Mouse (Mus musculus): Measurements from ENCODE around the gene Cdan1.

Cdan1 gene

GRCm38 (mm10) chr2:120849449-120850423 is at the start of gene Cdan1:
Gene Cdan1 (minus strand): TSS chr2:120850128.
- DNase-seq (ENCODE audit: low spot score in 2 of 2) = peak; percentile 62 to 63

DNA sequence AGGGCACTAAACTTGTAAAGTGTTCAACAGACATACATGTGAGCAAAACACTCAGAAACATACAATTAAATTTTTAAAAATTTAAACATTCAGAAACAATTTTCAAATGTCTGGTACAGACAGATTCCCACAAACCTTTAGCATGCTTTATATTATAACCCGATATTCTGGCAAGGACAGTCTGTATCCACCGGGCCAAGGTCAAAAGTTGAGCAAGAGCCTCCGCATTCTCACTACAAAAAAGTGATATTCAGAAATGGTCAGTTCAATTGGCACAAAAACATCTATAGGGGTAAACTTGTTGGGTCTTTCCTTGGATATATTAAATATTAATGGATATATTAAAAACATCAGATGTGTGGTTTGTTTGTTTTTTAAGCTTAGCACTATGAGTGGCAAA is 46.4 kb upstream of the Cdan1 start:
- DNase-seq (ENCODE audit: low spot score in 2 of 2) = no peak

DNA sequence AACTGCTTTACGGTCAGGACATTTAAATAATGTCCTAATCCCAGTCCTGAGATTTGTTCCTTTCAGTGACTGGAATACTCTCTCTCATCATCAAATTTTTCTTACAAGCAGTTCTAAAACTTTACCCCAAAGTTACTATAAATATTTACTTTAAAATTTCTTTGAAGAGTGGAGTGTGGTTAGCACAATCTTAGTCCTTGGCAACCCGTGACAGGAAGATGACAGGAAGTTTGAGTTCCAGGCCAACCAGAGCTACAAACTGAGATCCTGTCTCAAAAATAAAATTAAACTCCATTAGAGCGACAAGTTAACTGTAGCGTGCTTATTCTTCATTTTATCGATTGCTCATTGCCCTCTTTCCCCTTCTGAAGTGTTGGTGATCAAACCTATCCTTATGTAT is 37.7 kb upstream of the Cdan1 start:
- no peak for DNase-seq (ENCODE audit: low spot score in 2 of 2)

- DNase-seq (ENCODE audit: low spot score in 2 of 2) = no peak
These were observed 23.3 kb upstream of the Cdan1 start for GRCm38 (mm10) chr2:120873192-120873591.

DNA sequence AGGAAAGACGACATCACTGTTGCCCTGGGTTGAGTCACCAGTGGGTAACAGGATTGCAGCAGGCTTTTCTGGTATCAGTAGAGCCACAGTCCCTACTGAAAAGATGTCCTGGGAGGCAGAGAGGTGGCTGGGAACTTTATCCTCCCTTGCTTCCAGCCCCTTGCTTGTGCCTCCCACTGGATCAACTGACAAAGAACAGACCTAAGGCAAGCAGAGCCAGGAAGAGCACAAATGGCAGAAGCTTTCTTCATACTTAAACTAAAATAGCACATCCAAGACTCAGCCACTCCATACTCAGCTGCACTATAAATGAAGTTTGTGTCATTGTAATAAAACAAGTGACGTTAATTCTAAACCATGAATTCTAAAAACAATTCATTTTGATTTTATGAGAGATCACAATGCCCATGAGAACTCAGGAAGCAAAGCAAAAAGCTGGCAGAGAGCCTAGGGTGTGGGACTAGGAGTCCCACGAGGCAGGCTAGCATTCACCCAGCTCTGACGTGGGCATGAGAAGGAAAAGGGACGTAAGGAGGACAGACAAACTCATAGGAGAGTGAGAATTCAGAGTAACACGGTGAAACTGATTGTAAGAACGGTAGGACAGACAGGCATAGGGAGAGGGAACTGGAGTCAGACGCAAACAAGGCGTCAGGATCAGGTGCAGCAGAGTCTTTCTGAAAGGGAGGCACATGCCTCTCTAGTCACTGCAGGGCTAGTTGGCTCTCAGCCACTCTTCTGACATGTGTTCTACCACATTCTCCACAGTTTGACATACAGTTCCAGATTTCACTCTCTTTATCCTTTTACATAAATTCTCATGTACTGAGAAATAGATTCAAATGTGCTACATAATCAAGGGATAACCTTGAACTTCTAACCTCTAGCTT is 21.8 kb upstream of the Cdan1 start:
- DNase-seq (ENCODE audit: low spot score in 2 of 2) = no peak

- no peak for DNase-seq (ENCODE audit: low spot score in 2 of 2)
These were observed 17.4 kb upstream of the Cdan1 start for GRCm38 (mm10) chr2:120867336-120867735.

- DNase-seq (ENCODE audit: low spot score in 2 of 2) = peak; percentile 44 to 53
These were observed 16.6 kb upstream of the Cdan1 start for GRCm38 (mm10) chr2:120866561-120866960.

DNA sequence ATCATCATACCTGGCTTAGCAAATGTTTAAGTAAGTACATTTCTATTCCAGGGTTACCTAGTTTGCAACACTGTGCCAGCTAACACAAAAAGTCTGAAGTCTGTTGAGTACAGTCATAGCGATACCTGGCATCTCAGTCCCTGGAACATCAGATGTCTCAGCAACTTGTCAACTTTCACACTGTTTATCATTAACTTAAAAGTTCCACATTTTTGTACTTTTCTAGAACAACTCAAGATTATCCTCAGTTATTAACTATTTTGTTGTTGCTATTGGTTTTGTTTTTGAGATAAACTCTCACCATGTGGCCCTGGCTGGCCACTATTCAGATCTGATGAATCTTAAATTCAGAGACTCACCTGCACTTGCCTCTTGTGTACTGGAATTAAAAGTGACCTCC is 13.5 kb upstream of the Cdan1 start:
- DNase-seq (ENCODE audit: low spot score in 2 of 2) = no peak

DNA sequence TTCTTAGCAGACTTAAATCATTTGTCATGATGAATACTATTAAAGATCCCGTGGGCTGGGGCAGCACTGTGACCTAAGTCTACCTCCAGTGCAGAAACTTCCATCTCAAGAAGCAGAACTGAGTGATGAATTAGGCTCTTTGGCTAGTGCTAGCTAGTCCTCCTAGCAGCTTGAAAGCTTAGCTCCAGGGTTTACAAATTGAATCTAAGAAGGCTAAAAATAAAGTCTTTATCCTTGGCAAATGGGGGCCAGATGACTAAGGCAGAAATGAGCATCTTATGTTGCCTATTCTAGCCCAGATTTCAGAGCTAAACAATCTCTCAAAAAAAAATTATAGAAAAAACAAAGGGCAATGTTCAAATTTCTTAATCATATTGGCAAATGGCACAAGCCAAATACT is 10.8 kb upstream of the Cdan1 start:
- DNase-seq (ENCODE audit: low spot score in 2 of 2) = no peak

GRCm38 (mm10) chr2:120858131-120858530 is 8.2 kb upstream of the Cdan1 start:
- DNase-seq (ENCODE audit: low spot score in 2 of 2) = no peak

DNA sequence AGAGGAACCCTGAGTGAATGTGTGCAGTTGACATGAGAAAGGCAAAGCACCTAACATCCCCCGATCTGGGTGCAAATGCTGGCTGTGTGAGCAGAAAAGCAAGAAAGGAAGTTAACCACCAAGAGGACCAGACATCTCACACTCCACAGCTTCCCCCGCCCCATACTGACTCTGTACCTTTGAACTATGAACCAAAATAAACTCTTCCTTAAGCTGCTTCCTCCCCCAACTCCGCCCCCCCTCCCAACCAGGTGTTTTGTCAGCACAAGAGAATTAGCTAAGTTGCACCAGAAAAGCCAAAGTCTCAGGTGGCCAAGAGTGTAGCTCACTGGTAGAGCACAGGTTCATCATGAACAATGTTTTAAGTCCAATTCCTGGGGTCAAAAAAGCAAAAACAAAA is 3.2 kb upstream of the Cdan1 start:
- DNase-seq (ENCODE audit: low spot score in 2 of 2) = no peak

DNA sequence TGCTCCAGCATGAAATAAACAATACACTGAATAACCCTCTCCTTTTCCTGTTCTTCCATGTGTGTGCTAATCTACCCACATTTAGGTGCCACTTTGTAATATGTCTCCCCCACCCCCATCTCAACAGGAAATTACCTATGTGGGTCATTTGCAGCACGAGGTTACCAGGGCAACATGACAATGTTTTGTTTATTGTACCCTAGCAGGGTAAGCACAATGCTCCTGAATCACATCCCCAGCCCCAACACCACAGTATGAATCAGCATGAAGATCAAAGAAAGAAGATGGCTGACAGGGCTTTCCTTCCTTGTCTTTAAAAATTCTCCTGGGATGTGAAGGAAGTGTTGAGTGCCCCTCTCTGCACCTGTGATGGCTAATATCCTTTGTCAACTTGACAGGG is 2.7 kb upstream of the Cdan1 start:
- no peak for DNase-seq (ENCODE audit: low spot score in 2 of 2)

GRCm38 (mm10) chr2:120850424-120851082 is 625 bp upstream of the Cdan1 start, which contains the start of gene Ttbk2:
Gene Ttbk2 (minus strand): TSS chr2:120850604.
- peak; percentile 98 to 99 for DNase-seq (ENCODE audit: low spot score in 2 of 2)

DNA sequence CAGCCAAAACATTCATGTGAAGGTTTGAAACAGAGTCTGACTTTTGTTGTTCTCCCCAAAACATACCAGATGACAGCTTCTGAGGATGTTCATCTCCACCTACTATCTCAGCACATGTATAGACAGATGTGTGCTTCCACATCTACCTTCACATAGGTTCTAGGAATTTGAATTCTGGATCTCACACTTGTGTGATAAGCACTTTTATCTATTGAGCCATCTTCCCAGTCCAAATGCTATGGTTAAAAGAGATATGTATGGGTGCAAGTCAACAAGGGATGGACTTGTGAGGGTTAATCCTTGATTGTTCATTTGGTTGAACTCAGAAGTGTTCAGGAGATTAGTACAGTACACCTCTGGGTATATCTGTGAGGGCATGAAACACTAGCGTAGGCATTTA is 4.6 kb downstream of the Cdan1 start:
- no peak for DNase-seq (ENCODE audit: low spot score in 2 of 2)

DNA sequence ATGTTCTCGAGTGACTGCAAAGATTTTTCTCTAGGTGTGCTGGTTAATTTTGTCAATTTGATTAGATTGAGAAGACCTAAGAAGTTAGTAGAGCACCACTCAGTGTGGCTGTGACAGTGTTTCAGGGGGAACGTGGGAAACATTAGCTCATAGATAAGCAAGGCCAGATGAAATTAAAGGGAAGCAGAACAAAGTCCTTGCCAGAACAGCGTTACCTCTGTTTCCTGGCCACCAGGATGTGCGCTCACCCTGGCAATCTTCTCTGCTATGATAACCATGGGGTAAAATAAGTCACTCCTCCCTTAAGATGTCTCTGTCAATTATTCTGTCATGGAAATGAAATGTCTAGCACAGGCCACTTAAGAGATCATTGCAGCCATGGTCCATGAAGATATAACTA is 5.9 kb downstream of the Cdan1 start:
- no peak for DNase-seq (ENCODE audit: low spot score in 2 of 2)

- no peak for DNase-seq (ENCODE audit: low spot score in 2 of 2)
These were observed 8.7 kb downstream of the Cdan1 start for GRCm38 (mm10) chr2:120841211-120841610.

DNA sequence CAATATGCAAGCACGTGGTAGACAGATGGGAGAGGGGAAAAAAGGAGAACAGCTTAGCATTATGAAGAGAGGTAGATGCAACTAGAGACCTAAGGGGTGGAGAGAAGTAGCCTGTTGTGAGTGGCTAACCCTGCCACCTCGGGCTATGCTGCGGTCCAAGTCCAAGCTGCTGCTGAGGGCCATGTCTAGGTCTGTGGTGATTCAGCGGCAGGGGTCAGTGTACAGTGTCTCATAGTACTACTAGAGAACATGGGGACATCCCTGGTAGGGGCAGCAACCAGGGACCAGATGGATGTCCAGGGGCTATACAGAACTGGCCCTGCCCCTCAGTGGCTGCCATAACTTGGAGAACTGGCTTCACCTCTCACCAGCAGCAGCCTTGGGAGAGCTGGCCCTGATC is 14.8 kb downstream of the Cdan1 start:
- DNase-seq (ENCODE audit: low spot score in 2 of 2) = no peak

- no peak for DNase-seq (ENCODE audit: low spot score in 2 of 2)
These were observed 22.8 kb downstream of the Cdan1 start for GRCm38 (mm10) chr2:120826936-120827638.

DNA sequence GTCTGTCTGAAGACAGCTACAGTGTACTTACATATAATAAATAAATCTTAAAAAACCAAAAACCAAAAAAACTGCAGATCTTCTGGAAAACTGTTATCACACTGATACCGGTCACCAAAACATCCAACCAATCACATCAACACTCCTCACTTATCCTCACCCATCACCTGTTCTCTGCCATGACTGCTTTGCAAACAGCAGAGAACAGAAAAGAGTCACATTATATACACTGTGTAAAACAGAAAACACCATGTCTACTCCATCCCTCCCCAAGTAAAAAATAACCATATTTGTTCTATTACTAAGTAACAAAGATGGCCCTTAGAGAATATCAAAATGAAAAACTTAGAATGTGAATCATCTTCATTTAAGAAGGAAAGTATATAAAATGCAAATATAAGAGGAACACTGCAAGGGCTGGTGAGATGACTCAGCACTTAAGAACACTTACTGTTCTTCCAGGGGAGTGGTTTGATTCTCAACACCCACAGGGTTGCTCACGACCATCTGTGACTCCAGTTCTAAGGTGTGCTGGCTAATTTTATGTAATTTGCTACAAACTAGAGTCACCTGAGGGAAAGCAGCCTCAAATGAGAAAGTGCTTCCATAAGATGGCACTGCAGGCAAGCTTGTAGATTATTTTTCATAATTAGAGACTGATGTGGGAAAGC is 79.5 kb downstream of the Cdan1 start:
- no peak for DNase-seq (ENCODE audit: low spot score in 2 of 2)

- no peak for DNase-seq (ENCODE audit: low spot score in 2 of 2)
These were observed 88.0 kb downstream of the Cdan1 start for GRCm38 (mm10) chr2:120761922-120762321.

DNA sequence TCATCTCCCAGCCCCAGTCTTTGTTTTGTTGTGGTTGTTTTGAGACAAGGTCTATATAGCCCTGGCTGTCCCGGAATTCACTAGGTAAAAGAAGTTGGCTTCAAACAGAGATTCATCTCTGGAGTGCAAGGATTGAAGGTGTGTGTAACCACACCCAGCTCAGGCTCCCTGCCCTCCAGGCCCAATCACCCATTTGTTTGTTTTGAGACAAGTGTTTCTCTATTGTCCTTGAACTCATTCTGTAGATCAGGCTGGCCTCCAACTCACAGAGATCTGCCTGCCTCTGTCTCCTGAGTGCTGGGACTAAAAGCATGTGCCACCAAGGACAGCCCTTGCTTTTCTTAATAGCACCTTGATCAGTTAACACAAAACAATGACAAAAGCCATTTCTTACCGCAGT is 101.9 kb downstream of the Cdan1 start:
- no peak for DNase-seq (ENCODE audit: low spot score in 2 of 2)

Data from right cerebral cortex, postnatal 10 days (tissue).